Comparison of ENCODE assay signal across 7 mouse cellular contexts in the genomic region with DNA sequence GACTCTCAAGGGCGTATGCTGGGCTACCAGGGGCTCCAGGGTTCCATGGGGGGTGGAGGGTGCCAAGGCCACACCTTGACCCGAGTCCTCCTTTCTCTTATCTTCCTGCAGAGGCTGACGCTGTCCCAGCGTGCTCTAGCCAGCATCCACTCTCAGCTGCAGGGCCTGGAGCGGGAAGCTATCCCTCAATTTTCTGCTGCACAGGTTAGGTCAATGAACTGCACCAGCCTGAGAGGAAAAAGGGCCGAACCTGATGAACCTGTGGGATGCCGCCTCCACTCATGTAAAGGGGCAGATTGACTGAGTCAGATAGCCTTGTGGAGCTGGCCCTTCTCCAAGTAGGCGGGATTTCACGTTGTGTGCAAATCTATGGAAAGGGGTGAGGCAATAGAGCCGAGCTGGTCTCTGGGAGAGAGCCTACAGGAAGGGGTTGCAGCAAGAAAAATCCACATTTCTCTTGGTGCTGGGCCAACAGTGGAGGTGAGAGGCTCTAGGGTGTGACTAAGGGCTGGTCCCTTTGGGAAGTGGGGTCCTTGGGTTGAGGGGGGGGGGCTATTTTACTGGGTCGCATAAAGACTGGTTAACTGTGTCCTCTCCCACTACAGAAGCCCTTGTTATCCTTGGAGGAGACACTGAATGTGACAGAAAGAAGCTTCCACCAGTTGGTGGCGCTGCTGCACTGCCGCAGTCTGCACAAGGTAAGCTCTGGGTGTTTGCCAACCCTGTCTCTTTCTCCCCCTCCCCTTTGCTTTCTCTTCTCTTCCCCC. TPM values are rescaled to one million over a fixed set of nuclear protein-coding genes. Genes with fewer than 3 reads are reported as not detected.
DNase-seq lines count a peak whose midpoint lies in the region; ATAC-seq lines count a peak whose summit lies in the region.

No protein-coding gene starts in this region.

- peak overlapping the region; percentile 45 for H3K27ac ChIP-seq in forebrain, embryonic 14.5 days (ENCODE audit: low read depth, low read length)
- H3K27ac ChIP-seq in hindbrain, embryonic 11.5 days (ENCODE audit: low read depth, low read length), result peak overlapping the region; percentile 60; the same call in 1 of the 2 replicates

- no peaks in the 10 kb centered on the region for H3K9me3 ChIP-seq in forebrain, embryonic 14.5 days (replicated peaks; ENCODE audit: control insufficient read depth, low read length)
- H3K9me3 ChIP-seq in hindbrain, embryonic 11.5 days (ENCODE audit: control insufficient read depth, low read length), result no peaks in the 10 kb centered on the region

- WGBS in forebrain, embryonic 14.5 days, result 22% methylated on average over 13 of the region's 13 CpGs
- WGBS in hindbrain, embryonic 11.5 days, result 49% methylated on average over 13 of the region's 13 CpGs

- H3K27me3 ChIP-seq in forebrain, embryonic 14.5 days (replicated peaks; ENCODE audit: control insufficient read depth, insufficient read depth, low read length), result no peaks in the 10 kb centered on the region
- H3K27me3 ChIP-seq in hindbrain, embryonic 11.5 days (ENCODE audit: control insufficient read depth, insufficient read depth, low read length), result no peaks in the 10 kb centered on the region

- peak overlapping the region; percentile 21; the same call in 1 of the 2 replicates for H3K9ac ChIP-seq in forebrain, embryonic 14.5 days (ENCODE audit: low read length)
- no peak overlapping the region; the same call in 1 of the 2 replicates for H3K9ac ChIP-seq in hindbrain, embryonic 11.5 days (ENCODE audit: low read depth, low read length)

- H3K36me3 ChIP-seq in forebrain, embryonic 14.5 days (ENCODE audit: control insufficient read depth, insufficient read depth, low read length), result peaks cover 79% of the 10 kb centered on the region
- no peaks in the 10 kb centered on the region for H3K36me3 ChIP-seq in hindbrain, embryonic 11.5 days (ENCODE audit: control insufficient read depth, insufficient read depth, low read length)

- H3K4me1 ChIP-seq in forebrain, embryonic 14.5 days (ENCODE audit: control insufficient read depth, insufficient read depth, low read length), result peaks cover 5% of the 10 kb centered on the region; the same call in 1 of the 2 replicates
- no peaks in the 10 kb centered on the region for H3K4me1 ChIP-seq in hindbrain, embryonic 11.5 days (replicated peaks; ENCODE audit: control insufficient read depth, insufficient read depth, low read length)

- ATAC-seq in cerebellum, adult (ENCODE audit: insufficient number of reproducible peaks, low FRiP score, low TSS enrichment), result peak; percentile 62; the same call in 1 of the 2 replicates
- peak; percentile 70 for ATAC-seq in forebrain, embryonic 14.5 days
- ATAC-seq in hindbrain, embryonic 11.5 days (ENCODE audit: low FRiP score), result peak; percentile 88

- DNase-seq in Muller cell, postnatal 12 days (ENCODE audit: inconsistent ontology term), result peak; percentile 72
- DNase-seq in forebrain, embryonic 14.5 days (ENCODE audit: low spot score), result peak; percentile 95
- DNase-seq in hindbrain, embryonic 11.5 days (ENCODE audit: low spot score), result peak; percentile 89
- peak; percentile 69 to 89 for DNase-seq in layer of hippocampus, postnatal 25 days (ENCODE audit: extremely low spot score in 1 of 2, low spot score in 1 of 2)
- peak; percentile 72 to 86 for DNase-seq in lung, postnatal 4 days
- peak; percentile 93 for DNase-seq in right cerebral cortex, postnatal 14 days

- peak overlapping the region; percentile 30; the same call in 1 of the 2 replicates for H3K4me2 ChIP-seq in forebrain, embryonic 14.5 days (ENCODE audit: low read length)
- no peak overlapping the region for H3K4me2 ChIP-seq in hindbrain, embryonic 11.5 days (replicated peaks; ENCODE audit: low read depth, low read length)

- no peak overlapping the region for H3K4me3 ChIP-seq in forebrain, embryonic 14.5 days (ENCODE audit: low read depth, low read length)
- H3K4me3 ChIP-seq in hindbrain, embryonic 11.5 days (ENCODE audit: low read depth, low read length), result no peak overlapping the region

RNA-seq across cellular contexts. Expression of a gene that starts 6.0 kb away (rescaled TPM):
- polyA plus RNA-seq in forebrain, embryonic 14.5 days (2014; fragmentation: Nextera tagmentation; extraction: Ambion mirVana), result 43.0 and 59.2 TPM in 2 replicates
- polyA plus RNA-seq in hindbrain, embryonic 11.5 days (2014; fragmentation: Nextera tagmentation; extraction: Ambion mirVana), result 45.3 and 54.4 TPM in 2 replicates
- 100 to 1,000 TPM; 109 to 181 TPM for total RNA-seq in layer of hippocampus, postnatal 25 days (2021)

RNA-seq across cellular contexts. Expression of a gene that starts 11.7 kb away (rescaled TPM):
- 61.6 and 68.0 TPM in 2 replicates for polyA plus RNA-seq in forebrain, embryonic 14.5 days (2014; fragmentation: Nextera tagmentation; extraction: Ambion mirVana)
- polyA plus RNA-seq in hindbrain, embryonic 11.5 days (2014; fragmentation: Nextera tagmentation; extraction: Ambion mirVana), result 61.0 and 66.6 TPM in 2 replicates
- total RNA-seq in layer of hippocampus, postnatal 25 days (2021), result 100 to 1,000 TPM; 625 to 681 TPM

RNA-seq across cellular contexts. Expression of a gene that starts 19.3 kb away (rescaled TPM):
- polyA plus RNA-seq in forebrain, embryonic 14.5 days (2014; fragmentation: Nextera tagmentation; extraction: Ambion mirVana), result 3.1 and 3.9 TPM in 2 replicates
- polyA plus RNA-seq in hindbrain, embryonic 11.5 days (2014; fragmentation: Nextera tagmentation; extraction: Ambion mirVana), result 1.9 TPM in 2 replicates
- 1 to 10 TPM; 5.3 to 6.0 TPM for total RNA-seq in layer of hippocampus, postnatal 25 days (2021)

RNA-seq across cellular contexts. Expression of a gene that starts 33.8 kb away (rescaled TPM):
- 5.6 and 5.9 TPM in 2 replicates for polyA plus RNA-seq in forebrain, embryonic 14.5 days (2014; fragmentation: Nextera tagmentation; extraction: Ambion mirVana)
- polyA plus RNA-seq in hindbrain, embryonic 11.5 days (2014; fragmentation: Nextera tagmentation; extraction: Ambion mirVana), result 19.9 and 20.7 TPM in 2 replicates
- 1 to 10 TPM in 1 of 2 experiments, under 1 TPM in 1; 0.75 to 1.4 TPM for total RNA-seq in layer of hippocampus, postnatal 25 days (2021)
